Mouse (Mus musculus): ENCODE data around the gene Klc4. TPM values are rescaled to one million over a fixed set of nuclear protein-coding genes. Genes with fewer than 3 reads are reported as not detected.
A peak's percentile ranks its signal among the peaks of the same experiment; 100 is the strongest.

Klc4 gene
- total RNA-seq, 2 experiments from 2014 or later: 25.9 to 26.8 TPM

DNA sequence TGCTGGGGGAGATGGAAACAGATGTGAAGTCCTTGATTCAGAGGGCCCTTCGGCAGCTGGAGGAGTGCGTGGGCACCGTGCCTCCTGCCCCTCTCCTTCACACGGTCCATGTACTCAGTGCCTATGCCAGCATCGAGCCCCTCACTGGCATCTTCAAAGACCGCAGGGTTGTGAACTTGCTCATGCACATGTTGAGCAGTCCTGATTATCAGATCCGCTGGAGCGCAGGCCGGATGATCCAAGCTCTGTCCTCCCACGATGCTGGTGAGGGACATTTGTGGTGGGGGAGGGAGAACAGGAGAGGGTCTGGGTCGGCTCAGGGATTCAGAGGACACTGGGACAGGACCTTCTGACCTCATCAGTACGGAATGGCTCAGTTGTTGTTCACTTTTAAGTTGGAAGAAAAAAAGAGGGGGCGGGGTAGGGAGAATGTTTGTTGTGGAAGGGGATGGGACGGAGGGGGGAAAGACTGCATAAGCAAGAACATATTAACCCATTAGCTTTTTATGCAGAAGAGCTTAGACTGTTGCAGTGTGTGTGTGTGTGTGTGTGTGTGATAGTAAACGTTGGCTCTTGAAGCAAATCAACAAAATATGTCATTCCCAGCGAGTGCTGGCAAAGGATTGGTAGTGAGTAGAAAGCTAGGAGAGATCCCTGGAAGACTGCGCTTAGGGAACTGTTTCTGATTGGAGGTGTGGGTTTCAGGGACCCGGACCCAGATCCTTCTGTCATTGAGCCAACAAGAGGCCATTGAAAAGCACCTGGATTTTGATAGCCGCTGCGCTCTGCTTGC lies 6.1 kb upstream of the Klc4 start:
- DNase-seq: no peak

- no peak for DNase-seq
Measured at GRCm38 (mm10) chr17:46651292-46651691, 5.5 kb upstream of the Klc4 start.

GRCm38 (mm10) chr17:46650232-46651031 lies 4.6 kb upstream of the Klc4 start, which contains the start of gene Cul7:
Gene Cul7 (plus strand): TSS chr17:46650337.
- DNase-seq: peak; percentile 89 to 96

DNA sequence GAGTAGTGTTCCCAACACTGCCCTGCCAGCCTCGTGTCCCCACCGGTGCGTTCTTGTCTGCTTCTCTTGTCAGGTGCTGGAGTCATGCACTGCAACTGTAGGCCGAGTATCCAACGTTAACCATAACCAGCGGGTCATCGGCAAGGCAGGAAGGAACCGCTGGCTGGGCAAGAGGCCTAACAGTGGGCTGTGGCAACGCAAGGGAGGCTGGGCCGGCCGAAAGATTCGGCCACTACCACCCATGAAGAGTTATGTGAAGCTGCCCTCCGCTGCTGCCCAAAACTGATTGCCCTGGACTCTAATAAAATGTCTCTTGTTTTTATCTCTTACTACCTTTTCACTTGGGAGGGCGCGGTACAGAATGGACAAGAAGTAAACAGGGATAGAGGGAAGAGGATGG lies 4.0 kb upstream of the Klc4 start:
- no peak for DNase-seq

DNA sequence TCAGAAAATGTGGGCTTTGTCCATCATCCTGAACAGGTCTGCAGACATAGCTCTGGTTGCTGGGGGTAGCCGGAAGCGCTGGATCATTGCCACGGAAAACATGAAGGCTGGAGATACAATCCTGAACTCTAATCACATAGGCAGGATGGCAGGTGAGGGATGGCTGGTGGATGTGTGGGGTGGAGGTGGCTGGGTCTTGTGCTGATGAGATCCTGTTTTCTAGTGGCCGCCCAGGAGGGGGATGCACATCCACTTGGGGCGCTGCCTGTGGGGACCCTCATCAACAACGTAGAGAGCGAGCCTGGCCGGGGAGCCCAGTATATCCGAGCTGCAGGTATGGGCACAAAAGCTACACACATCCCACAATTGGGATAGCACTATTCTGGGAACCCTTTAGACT lies 2.6 kb upstream of the Klc4 start:
- DNase-seq: no peak

GRCm38 (mm10) chr17:46647279-46647678 lies 1.5 kb upstream of the Klc4 start:
- no peak for DNase-seq

DNA sequence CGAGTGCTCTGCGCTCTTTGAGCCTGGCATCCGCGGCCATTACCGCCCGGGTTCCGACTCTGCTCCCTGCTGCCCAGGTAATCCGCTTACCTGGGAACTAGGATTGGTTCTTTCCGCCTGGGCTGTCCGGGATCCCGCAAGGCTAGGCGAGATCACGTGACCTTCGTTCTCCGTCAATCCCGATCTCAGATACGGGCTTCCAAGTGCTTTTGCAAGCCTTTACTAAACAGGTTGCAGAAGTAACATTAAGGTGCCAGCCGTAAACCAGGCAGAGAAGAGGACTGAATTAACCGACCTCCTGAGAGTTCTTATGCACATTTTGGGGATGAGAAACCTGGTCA lies 470 bp upstream of the Klc4 start:
- DNase-seq: no peak

DNA sequence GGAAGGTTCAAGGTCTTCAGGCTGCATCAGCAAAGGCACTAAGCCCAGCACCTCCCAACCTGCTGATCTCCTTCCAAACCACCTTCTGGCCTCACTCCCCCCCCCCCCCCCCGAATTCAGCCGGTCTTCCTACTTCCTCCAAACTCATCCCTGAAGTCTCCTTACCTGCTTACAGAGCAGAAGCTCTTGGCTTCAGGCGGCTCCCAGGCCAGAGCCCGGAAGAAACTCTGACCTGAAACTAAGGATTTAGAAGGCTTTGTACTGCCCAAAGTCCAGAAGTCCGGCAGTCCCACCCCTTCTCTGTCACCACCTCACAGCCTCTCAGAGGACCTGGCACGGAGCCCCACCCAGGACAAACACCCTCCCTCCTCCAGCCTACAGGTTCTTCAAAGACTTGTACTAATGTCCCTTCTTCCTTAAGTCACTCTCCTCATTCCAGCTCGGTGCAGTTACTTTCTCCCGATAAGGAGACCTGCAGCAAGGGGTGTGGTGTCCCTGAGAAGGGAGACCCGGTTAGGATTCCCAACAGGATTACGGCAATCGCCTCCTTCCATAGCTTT lies 826 bp downstream of the Klc4 start:
- DNase-seq: peak; percentile 69 to 77

- no peak for DNase-seq
Measured at GRCm38 (mm10) chr17:46644152-46644805, 1.5 kb downstream of the Klc4 start.

- no peak for DNase-seq
Measured at GRCm38 (mm10) chr17:46642060-46642459, 3.8 kb downstream of the Klc4 start.

- DNase-seq: no peak
Measured at GRCm38 (mm10) chr17:46639929-46640328, 5.9 kb downstream of the Klc4 start.

DNA sequence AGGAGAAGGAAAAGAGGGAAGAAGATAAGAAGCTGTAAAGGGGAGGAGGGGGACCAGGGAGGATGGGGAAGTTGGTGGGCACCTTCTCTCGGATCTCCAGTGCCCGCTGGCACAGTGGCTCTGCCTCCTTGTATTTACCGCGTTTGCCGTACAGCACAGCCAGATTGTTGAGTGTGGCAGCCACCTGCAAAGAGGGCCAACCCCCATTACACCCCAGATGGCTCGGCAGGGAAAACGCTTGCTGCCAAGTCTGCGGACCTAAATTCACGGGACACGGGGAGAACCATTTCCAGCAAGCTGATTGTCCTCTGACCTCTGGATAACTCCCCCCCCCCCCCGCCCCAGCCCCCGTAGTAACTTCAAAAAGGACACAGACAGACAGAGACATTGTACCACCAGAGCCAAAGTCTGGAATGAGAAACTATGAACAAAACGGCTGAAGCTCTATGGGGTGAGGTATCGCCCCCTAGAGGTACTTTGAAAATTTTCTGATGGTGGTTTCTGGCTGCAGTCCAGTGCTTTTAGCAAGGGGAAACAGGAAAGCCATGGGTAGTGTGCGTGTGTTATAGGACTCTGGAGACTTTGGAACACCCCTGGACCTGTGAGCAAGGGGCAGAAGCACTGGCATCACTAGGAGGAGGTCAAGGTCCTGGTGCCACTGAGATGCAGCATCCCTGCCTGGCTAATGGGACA lies 8.8 kb downstream of the Klc4 start:
- peak; percentile 74 to 84 for DNase-seq

GRCm38 (mm10) chr17:46629685-46630441 lies 16.0 kb downstream of the Klc4 start:
- peak; percentile 52 to 70 for DNase-seq

- peak; percentile 42 to 58 for DNase-seq
Measured at GRCm38 (mm10) chr17:46628791-46629684, 16.8 kb downstream of the Klc4 start, which contains the start of gene Ptk7. Gene Ptk7 (minus strand): TSS chr17:46629504.

DNA sequence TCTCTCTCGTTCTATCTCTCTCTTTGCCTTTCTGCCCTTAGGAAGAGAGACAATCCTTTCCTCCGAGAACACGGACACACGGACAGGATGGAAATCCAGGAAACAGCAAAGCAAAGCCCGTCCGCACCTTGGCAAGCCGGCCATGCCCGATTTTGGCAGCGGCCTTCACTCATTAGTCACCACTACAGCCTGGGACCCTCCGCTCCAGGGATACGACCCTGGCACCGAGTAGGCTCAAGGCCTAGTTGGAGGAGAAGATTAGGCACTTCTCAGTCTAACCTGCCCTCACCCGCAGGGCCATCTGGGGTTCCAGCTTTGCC lies 17.4 kb downstream of the Klc4 start:
- DNase-seq: peak in 1 of 2 experiments; percentile 18

- DNase-seq: no peak
Measured at GRCm38 (mm10) chr17:46627409-46627808, 18.4 kb downstream of the Klc4 start.

DNA sequence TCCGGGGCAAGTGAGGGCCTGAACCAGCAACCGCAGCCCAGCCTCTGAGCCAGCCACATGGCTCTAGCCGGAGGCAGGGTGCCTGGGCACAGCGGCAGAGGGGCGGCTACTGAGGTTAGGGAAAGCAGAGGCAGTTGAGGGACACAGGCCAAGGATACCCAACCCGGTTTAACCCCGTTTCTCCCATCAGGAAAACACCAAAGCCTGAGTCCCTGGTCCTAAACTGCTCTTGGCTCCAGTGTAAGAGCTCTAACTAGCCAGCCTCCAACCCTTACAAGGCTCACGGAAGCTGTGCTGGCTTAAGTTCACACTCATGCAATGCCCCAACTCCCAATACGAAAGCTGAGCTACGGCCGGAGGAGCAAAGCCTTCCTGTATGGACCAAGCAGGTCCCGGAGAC lies 21.2 kb downstream of the Klc4 start:
- DNase-seq: no peak

DNA sequence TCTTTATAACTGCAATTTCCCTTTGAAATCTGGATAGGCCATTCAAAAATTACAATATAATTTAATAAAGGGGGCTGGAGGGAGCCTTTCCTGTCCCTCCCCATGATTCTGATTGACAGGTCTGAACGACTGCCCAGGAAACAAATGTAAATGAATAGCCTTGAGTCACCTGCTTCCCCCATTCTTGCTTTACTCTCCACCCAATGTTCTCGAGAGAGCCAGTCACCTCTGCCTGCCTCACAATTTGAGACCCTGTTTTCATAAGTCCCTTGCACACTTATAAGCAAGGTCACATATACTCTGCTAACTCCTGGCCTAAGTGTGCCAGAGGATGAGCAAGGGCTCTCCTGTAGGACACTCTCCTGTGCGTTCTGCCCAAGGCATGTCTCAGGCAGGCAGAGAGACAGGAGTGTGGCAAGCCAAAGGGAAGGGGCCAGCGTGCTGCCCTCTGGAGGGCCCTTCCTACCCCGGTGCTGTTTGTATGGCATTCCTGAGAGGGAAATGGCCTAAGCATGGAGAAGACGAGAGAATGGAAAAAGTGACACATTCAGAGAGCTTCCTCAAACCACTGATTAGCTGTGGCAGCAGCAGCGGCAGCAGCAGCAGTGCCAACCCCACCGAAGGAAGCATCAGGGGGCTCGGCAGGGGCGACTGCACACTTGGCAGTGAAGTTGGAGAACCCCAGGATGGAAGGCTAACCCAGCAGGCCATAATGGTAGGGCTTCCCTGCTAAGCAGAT lies 21.8 kb downstream of the Klc4 start:
- peak; percentile 39 to 52 for DNase-seq

DNA sequence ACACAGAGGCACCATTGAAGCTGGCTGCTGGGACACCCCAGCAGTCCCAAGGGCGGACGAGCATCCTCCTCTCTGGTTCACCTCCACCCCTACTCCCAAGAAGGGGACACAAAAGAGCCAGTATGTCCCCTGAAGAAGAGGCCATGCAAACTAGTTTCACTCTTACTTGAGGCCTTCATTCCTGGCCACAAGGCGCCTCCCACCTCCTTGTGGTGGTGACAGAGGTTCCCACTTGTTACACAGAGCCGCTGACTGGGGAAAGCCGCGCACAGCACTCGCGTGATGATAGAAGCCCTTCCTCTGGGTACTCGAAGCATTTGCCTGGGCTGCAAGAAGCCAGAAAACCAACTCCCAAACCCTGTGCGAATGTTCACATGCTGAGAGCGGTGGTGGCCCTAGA lies 23.6 kb downstream of the Klc4 start:
- no peak for DNase-seq

DNA sequence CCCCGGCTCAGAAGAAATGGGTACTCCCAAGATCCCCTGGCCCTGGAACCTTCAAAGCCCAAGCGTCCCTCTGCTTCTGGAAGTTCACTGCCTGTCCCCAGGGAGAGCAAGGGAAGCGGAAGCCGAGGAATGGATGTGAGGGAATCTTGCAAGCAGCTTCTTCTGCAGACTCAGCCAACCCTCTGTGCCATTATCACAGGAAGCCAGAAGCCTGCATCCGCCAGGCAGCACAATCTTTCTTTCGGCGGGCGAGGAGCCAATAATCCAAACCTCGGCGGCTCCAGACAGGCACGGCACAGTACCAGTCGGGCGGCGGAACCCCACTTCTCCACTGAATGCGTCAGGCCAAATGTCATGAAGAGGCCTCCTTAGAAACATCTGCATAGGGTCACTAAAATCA lies 24.5 kb downstream of the Klc4 start:
- DNase-seq: peak; percentile 66 to 68
